Mouse (Mus musculus): ENCODE measurements around the gene Lix1. TPM values are rescaled to one million over a fixed set of nuclear protein-coding genes. Genes with fewer than 3 reads are reported as not detected.
"Not testable (repeated sequence)": the region's sequence is repeated elsewhere in the genome, so short reads cannot be mapped to it uniquely, and the experiment has no call there.

Gene Lix1
- polyA plus RNA-seq, 1 experiment from 2014 or later: 104 TPM

GRCm38 (mm10) chr17:17454573-17454972 is 52.1 kb downstream of the Lix1 start:
- Histone ChIP-seq H3K27ac (no peak overlapping the region), H3K4me3 (no peak overlapping the region), H3K9me3 (no peaks in the 10 kb centered on the region), H3K4me1 (peaks cover 9% of the 10 kb centered on the region), H3K36me3 (replicated peaks) (peaks cover 51% of the 10 kb centered on the region), H3K27me3 (ENCODE audit: poor library complexity, severe bottlenecking) (no peaks in the 10 kb centered on the region)
- no peak for DNase-seq (ENCODE audit: extremely low spot score, low spot score)
- WGBS: 86% methylated on average over 1 of the region's 1 CpGs

- DNase-seq (ENCODE audit: extremely low spot score, low spot score): no peak
- Histone ChIP-seq H3K4me3 (no peak overlapping the region), H3K4me1 (peaks cover 8% of the 10 kb centered on the region), H3K27me3 (ENCODE audit: poor library complexity, severe bottlenecking) (no peaks in the 10 kb centered on the region), H3K9me3 (no peaks in the 10 kb centered on the region), H3K36me3 (replicated peaks) (no peaks in the 10 kb centered on the region), H3K27ac (no peak overlapping the region)
- 75% methylated on average over 2 of the region's 2 CpGs for WGBS
Observed at GRCm38 (mm10) chr17:17485789-17486188, 83.3 kb downstream of the Lix1 start.

DNA sequence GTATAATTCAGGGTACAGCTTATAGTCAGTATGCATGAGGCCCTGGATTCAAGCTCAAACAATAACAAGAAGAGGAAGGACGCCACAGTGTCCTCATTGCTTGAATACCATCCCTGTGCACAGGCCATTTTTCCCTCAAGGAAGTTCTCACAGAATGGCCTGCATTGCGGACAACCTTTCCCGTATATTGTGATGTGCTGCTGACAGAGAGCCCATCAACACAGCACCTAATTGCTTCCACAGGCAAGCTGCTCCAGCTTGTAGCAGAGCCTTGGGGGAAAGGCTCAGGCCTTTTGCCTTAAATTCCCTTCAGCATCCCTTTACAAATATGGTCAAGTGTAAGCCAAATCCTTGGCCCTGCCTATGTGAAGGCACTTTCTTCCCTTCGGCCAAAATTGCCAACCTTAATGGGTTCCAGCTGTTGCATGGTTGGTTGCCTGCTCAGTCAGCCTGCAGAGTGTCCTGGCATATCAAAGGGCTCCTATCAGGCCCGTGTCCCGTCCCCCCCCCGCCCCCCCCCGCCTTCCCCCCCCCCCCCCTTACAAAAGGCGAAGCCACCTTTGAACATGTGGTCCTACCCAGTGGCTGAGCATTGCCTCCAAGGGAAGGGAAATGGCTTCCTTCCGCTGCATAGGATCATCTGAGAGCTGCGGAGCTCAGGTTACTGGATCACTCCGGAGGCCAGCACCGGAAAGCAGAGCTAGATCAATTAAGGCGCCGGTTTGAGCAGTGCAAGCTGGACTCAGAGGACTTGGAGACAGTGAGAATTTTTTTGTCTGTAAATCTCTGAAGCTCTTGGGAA is 88.5 kb downstream of the Lix1 start:
- H3K4me3 ChIP-seq: no peak overlapping the region
- peaks cover 10% of the 10 kb centered on the region for H3K4me1 ChIP-seq
- H3K27ac ChIP-seq: peak overlapping the region; percentile 74; the same call in 1 of the 2 replicates
- no peaks in the 10 kb centered on the region for H3K9me3 ChIP-seq
- DNase-seq (ENCODE audit: extremely low spot score, low spot score): peak; percentile 57
- no peaks in the 10 kb centered on the region for H3K27me3 ChIP-seq (ENCODE audit: poor library complexity, severe bottlenecking)
- WGBS: 48% methylated on average over 14 of the region's 15 CpGs
- no peaks in the 10 kb centered on the region for H3K36me3 ChIP-seq (replicated peaks)

DNA sequence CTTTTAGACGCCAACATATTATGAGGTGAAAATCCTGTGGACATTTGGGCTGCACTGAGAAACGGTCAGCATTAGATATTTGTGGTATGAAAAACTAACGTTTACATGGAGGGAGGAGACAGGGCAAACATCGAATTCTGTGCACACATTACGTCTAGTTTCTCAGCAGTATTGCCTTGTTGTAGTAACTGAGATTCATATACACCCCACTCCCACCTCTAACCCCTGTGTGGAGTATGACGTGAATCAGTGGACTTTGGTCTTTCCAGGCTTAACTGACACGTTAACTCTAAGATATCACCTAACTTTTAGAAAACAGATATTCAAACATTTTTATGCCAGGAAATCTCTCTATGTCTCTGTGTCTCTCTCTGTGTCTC is 89.1 kb downstream of the Lix1 start:
- no peak for DNase-seq (ENCODE audit: extremely low spot score, low spot score)
- no peaks in the 10 kb centered on the region for H3K36me3 ChIP-seq (replicated peaks)
- H3K27me3 ChIP-seq (ENCODE audit: poor library complexity, severe bottlenecking): no peaks in the 10 kb centered on the region
- peaks cover 4% of the 10 kb centered on the region; the same call in 1 of the 2 replicates for H3K4me1 ChIP-seq
- H3K27ac ChIP-seq: peak overlapping the region; percentile 74; the same call in 1 of the 2 replicates
- WGBS: 84% methylated on average over 7 of the region's 7 CpGs
- no peak overlapping the region for H3K4me3 ChIP-seq
- no peaks in the 10 kb centered on the region for H3K9me3 ChIP-seq

- no peaks in the 10 kb centered on the region for H3K27me3 ChIP-seq (ENCODE audit: poor library complexity, severe bottlenecking)
- H3K36me3 ChIP-seq (replicated peaks): no peaks in the 10 kb centered on the region
- peak overlapping the region; percentile 74 for H3K27ac ChIP-seq
- no peaks in the 10 kb centered on the region for H3K9me3 ChIP-seq
- H3K4me3 ChIP-seq: no peak overlapping the region
- 93% methylated on average over 8 of the region's 8 CpGs for WGBS
- DNase-seq (ENCODE audit: extremely low spot score, low spot score): no peak
- H3K4me1 ChIP-seq: 0 out of 2 replicates have a peak, but pooled peaks cover 4% of the 10 kb centered on the region
Observed at GRCm38 (mm10) chr17:17492116-17492515, 89.6 kb downstream of the Lix1 start.

GRCm38 (mm10) chr17:17496234-17496633 is 93.8 kb downstream of the Lix1 start:
- H3K27ac ChIP-seq; H3K4me1 ChIP-seq; H3K36me3 ChIP-seq (replicated peaks); DNase-seq (ENCODE audit: extremely low spot score, low spot score); H3K9me3 ChIP-seq; H3K4me3 ChIP-seq; H3K27me3 ChIP-seq (ENCODE audit: poor library complexity, severe bottlenecking): not testable (repeated sequence)

DNA sequence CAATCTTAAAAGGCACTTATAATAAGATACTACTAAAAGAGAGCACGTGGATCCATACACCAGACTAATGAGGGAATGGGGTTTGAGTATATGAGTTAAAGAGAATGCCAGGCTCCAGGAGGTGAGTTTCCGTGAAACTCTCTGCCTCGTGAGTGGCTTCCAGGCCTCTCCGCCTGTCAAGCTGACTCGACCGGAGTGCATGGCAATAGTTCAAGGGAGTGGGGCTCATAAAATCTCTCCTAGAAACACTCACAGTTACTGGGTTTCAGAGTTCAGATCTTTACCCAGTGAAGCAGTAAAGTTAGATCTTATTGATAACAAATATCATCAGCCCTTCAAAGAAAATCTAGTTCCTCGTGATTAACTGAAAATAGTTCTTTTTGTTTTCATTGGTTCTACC is 94.3 kb downstream of the Lix1 start:
- 92% methylated on average over 7 of the region's 7 CpGs for WGBS
- no peak overlapping the region for H3K4me3 ChIP-seq
- DNase-seq (ENCODE audit: extremely low spot score, low spot score): no peak

DNA sequence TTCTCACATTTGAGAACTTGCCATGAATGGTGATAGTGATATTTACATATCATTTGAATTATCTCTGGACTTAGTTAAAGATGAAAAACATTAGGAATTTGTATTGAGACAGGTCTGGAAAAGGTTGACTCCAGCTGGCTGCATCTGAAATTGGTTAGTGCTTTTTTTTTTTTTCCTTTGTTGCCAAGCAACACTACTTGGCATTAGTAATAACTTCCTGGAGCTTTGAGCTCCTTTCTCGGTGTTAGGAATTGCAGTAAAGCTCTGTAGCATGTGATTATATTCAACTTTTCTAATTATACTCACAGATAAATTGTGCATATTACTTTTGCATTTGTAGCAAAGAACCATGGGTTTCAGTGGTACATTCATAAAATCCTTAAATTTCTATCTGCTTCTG is 96.4 kb downstream of the Lix1 start:
- Histone ChIP-seq H3K27me3 (ENCODE audit: poor library complexity, severe bottlenecking) (no peaks in the 10 kb centered on the region), H3K4me3 (no peak overlapping the region), H3K27ac (no peak overlapping the region), H3K4me1 (no peaks in the 10 kb centered on the region), H3K36me3 (replicated peaks) (no peaks in the 10 kb centered on the region), H3K9me3 (no peaks in the 10 kb centered on the region)
- no peak for DNase-seq (ENCODE audit: extremely low spot score, low spot score)
- 43% methylated on average over 1 of the region's 1 CpGs for WGBS

More for the DNA sequence above, 94.3 kb downstream of the Lix1 start:
- H3K36me3 ChIP-seq (replicated peaks): no peaks in the 10 kb centered on the region
- H3K27ac ChIP-seq: no peak overlapping the region
- no peaks in the 10 kb centered on the region for H3K4me1 ChIP-seq
- no peaks in the 10 kb centered on the region for H3K9me3 ChIP-seq
- no peaks in the 10 kb centered on the region for H3K27me3 ChIP-seq (ENCODE audit: poor library complexity, severe bottlenecking)

GRCm38 (mm10) chr17:17499278-17499677 is 96.8 kb downstream of the Lix1 start:
- Histone ChIP-seq H3K4me1 (no peaks in the 10 kb centered on the region), H3K27me3 (ENCODE audit: poor library complexity, severe bottlenecking) (no peaks in the 10 kb centered on the region), H3K27ac (no peak overlapping the region), H3K4me3 (no peak overlapping the region), H3K36me3 (replicated peaks) (no peaks in the 10 kb centered on the region), H3K9me3 (no peaks in the 10 kb centered on the region)
- 78% methylated on average over 3 of the region's 3 CpGs for WGBS
- DNase-seq (ENCODE audit: extremely low spot score, low spot score): no peak

DNA sequence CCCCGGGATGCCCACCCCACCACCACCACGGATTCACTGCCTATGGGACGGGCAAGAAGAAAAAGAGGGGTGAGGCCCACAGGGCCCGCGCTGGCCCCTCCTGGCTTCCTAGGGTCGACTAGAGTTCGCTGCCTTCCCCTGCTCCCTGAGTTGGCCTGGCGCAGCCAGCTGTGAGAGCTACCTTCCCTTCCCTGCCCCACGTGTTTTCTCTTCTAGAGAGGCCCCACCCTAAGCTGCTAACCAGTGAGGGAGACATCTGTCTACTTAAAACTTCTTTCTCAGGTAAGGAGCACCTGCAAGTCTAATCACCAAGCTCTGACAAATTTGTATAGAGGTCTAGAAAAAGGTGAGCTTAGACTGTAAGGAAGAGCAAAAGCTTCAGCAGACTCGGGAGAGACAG is 104.2 kb downstream of the Lix1 start:
- H3K4me1 ChIP-seq: no peaks in the 10 kb centered on the region
- no peak for DNase-seq (ENCODE audit: extremely low spot score, low spot score)
- no peak overlapping the region for H3K27ac ChIP-seq
- H3K4me3 ChIP-seq: no peak overlapping the region
- no peaks in the 10 kb centered on the region for H3K36me3 ChIP-seq (replicated peaks)
- no peaks in the 10 kb centered on the region for H3K9me3 ChIP-seq
- WGBS: 89% methylated on average over 10 of the region's 10 CpGs
- no peaks in the 10 kb centered on the region for H3K27me3 ChIP-seq (ENCODE audit: poor library complexity, severe bottlenecking)

Other genes starting within 250 kb of the Lix1 start
- 33.2 and 33.4 TPM in 2 replicates for gene Riok2, start 28.4 kb upstream of the Lix1 start, polyA plus RNA-seq (2016; fragmentation: Nextera tagmentation; extraction: Ambion mirVana)
- 6.3 and 6.5 TPM in 2 replicates for gene Lnpep, start 222.4 kb downstream of the Lix1 start, polyA plus RNA-seq (2016; fragmentation: Nextera tagmentation; extraction: Ambion mirVana)

Data from forebrain, embryonic 10.5 days (tissue).